Mouse (Mus musculus) heart, adult 8-10 months (tissue): Measurements from ENCODE around the gene C2. TPM values are rescaled to one million over a fixed set of nuclear protein-coding genes. Genes with fewer than 3 reads are reported as not detected.

Experiments used
- DNase-seq: peaks from one replicate; pipeline ENCODE4 v3.0.0; 2022; ENCODE audit warnings: low spot score
- total RNA-seq, 4 experiments: library from RNA; stranded (reverse); gene quantifications; 2 replicates each; pipeline ENCODE4 v1.2.4; 2022

The C2 gene
- total RNA-seq, 4 experiments from 2014 or later: 1.8 to 4.1 (median 3.0) TPM

GRCm38 (mm10) chr17:34881166-34881565, 16.9 kb downstream of the C2 start:
- DNase-seq: no peak

- no peak for DNase-seq
These were observed 18.7 kb downstream of the C2 start, which contains the start of gene Zbtb12 for GRCm38 (mm10) chr17:34879336-34879879. Zbtb12 (plus strand) TSS chr17:34879483.

- no peak for DNase-seq
These were observed 23.7 kb downstream of the C2 start for GRCm38 (mm10) chr17:34874321-34874720.

- DNase-seq: no peak
These were observed 32.1 kb downstream of the C2 start for GRCm38 (mm10) chr17:34865981-34866380.

GRCm38 (mm10) chr17:34862416-34863081, 35.5 kb downstream of the C2 start, which contains the start of gene Cfb:
Cfb (minus strand) TSS chr17:34862518.
- no peak for DNase-seq

GRCm38 (mm10) chr17:34861704-34862415, 36.2 kb downstream of the C2 start:
- no peak for DNase-seq

GRCm38 (mm10) chr17:34860514-34860913, 37.6 kb downstream of the C2 start:
- DNase-seq: no peak

GRCm38 (mm10) chr17:34858670-34859069, 39.4 kb downstream of the C2 start:
- no peak for DNase-seq

- DNase-seq: peak; percentile 26
These were observed 42.2 kb downstream of the C2 start for GRCm38 (mm10) chr17:34855825-34856224.

GRCm38 (mm10) chr17:34854761-34855160, 43.3 kb downstream of the C2 start:
- DNase-seq: no peak

- no peak for DNase-seq
These were observed 44.6 kb downstream of the C2 start for GRCm38 (mm10) chr17:34853511-34853910.

- no peak for DNase-seq
These were observed 47.4 kb downstream of the C2 start for GRCm38 (mm10) chr17:34850517-34851125.

- DNase-seq: peak; percentile 96
These were observed 48.1 kb downstream of the C2 start, which contains the start of the genes Skiv2l and Nelfe for GRCm38 (mm10) chr17:34849722-34850516. Skiv2l (minus strand) TSS chr17:34850210. Nelfe (plus strand) TSS chr17:34850391.

- no peak for DNase-seq
These were observed 50.5 kb downstream of the C2 start for GRCm38 (mm10) chr17:34847615-34848014.

- no peak for DNase-seq
These were observed 50.9 kb downstream of the C2 start for GRCm38 (mm10) chr17:34847192-34847591.

GRCm38 (mm10) chr17:34844884-34845283, 53.2 kb downstream of the C2 start:
- DNase-seq: no peak

GRCm38 (mm10) chr17:34840736-34841307, 57.2 kb downstream of the C2 start:
- no peak for DNase-seq

GRCm38 (mm10) chr17:34838785-34839184, 59.3 kb downstream of the C2 start:
- DNase-seq: no peak

GRCm38 (mm10) chr17:34837464-34838324, 60.4 kb downstream of the C2 start:
- DNase-seq: no peak

- DNase-seq: peak; percentile 97
These were observed 61.2 kb downstream of the C2 start, which contains the start of the genes Stk19 and Dxo for GRCm38 (mm10) chr17:34836856-34837221. Stk19 (minus strand) TSS chr17:34836945. Dxo (plus strand) TSS chr17:34837019.
